Mouse (Mus musculus) erythroid progenitor cell, adult 5-6 weeks (primary cell): ENCODE results near the gene Ndufa4l2. TPM values are rescaled to one million over a fixed set of nuclear protein-coding genes. Genes with fewer than 3 reads are reported as not detected.

Experiments
- ATAC-seq: replicated peaks from 2 replicates; pipeline ENCODE4 v1.8.0; 2016; ENCODE audit warnings: moderate number of reproducible peaks, mild to moderate bottlenecking, moderate TSS enrichment, inconsistent platforms; ENCODE audit not compliant: poor library complexity, low FRiP score, severe bottlenecking
- total RNA-seq, 2 experiments: library from RNA; stranded (forward) in 1 of 2; stranded (reverse) in 1 of 2; fragments of 150-400 nt in 1 of 2; fragments of 186-747, 209-891 nt in 1 of 2; gene quantifications; 2 replicates each; pipeline versions ENCODE4 v1.2.3 to v1.2.4; 2015 to 2017; ENCODE audit warnings: low replicate concordance in 2 of 2

Ndufa4l2 gene
- total RNA-seq, 2 experiments from 2014 or later: not detected

DNA sequence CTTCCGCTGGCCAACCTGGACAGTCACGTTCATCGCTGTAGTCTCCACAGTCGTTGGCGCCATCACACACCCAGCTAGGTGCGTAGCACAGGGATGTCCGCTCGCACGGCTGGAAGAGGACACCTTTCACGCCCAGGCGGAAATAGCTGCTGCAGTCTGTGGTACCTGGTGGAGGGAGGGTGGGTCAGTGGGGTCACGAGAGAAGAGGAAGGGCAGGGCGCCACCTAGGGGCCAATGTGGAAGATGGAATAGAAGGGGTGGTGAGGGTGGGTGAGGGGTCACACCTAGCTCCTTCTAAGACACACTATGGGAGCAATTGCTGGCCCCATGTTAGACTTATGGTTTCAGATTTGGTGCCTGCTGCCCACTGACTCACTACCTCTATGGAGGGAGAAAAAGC lies 42.6 kb downstream of the Ndufa4l2 start:
- ATAC-seq: no peak

DNA sequence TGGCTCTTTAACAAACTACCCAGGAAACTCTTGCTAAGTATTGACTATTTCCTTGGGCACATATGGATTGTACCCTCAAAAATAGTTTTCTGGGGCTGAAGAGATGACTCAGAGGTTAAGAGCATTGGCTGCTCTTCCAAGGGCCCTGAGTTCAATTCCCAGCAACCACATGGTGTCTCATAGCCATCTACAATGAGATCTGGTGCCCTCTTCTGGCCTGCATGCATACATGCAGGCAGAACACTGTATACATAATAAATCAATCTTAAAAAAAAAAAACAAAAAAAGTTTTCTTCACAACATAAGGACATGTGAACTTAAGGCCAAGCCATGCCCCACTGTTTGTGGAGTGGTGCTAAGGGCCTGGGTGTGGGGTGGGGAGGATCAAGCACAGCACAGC lies 46.4 kb downstream of the Ndufa4l2 start:
- no peak for ATAC-seq

DNA sequence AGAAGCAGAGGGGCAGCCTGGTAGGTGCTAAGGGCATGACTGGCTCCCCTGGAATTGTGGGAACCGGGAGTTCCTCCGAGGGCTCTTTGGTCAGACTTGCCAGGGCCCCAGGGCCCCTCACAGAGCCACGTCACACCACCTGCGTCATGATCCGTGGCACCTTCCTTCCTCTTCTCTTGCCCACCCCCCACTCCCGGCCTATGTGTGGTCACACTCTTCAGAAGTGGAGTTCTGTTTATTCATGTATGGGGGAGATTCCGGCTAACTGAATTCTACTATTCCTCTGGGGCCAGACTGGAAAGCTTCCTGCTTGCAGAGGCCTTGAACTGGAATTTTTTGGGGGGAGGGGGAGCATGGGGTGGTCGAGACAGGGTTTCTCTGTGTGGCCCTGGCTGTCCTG lies 49.1 kb downstream of the Ndufa4l2 start:
- ATAC-seq: no peak

DNA sequence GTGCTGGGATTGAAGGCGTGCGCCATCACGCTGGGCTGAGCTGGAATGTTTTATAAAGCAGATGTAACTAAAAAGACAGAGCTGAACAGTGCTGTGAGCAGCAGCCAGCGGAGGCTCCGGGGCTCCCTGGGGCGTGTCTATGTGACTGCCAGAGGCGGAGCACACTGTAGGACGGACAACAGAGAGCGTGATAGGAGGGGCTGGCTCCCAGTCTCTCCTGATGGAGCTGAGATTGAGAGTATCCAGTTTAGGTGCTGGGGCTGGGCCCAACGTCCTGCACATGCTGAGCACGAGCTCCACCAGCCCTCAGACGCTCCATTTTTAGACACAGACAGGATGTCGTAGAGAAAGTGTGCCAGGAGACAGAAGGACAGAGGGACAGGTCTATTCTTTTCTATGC lies 49.5 kb downstream of the Ndufa4l2 start:
- ATAC-seq: no peak

Other genes starting within 250 kb of the Ndufa4l2 start
- 72.9 and 75.0 TPM in 2 replicates for gene Dctn2, start 248.6 kb upstream of the Ndufa4l2 start, total RNA-seq (2015; ENCODE audit: low replicate concordance)
- gene Dctn2, start 248.6 kb upstream of the Ndufa4l2 start, total RNA-seq (2017; ENCODE audit: low replicate concordance): 64.0 and 70.5 TPM in 2 replicates
- gene Mbd6, start 225.9 kb upstream of the Ndufa4l2 start, total RNA-seq (2015; ENCODE audit: low replicate concordance): 55.8 and 69.6 TPM in 2 replicates
- 10.7 and 15.0 TPM in 2 replicates for gene Mbd6, start 225.9 kb upstream of the Ndufa4l2 start, total RNA-seq (2017; ENCODE audit: low replicate concordance)
- 68.5 and 80.9 TPM in 2 replicates for gene Mars, start 203.2 kb upstream of the Ndufa4l2 start, total RNA-seq (2015; ENCODE audit: low replicate concordance)
- gene Mars, start 203.2 kb upstream of the Ndufa4l2 start, total RNA-seq (2017; ENCODE audit: low replicate concordance): 86.0 and 98.9 TPM in 2 replicates
- gene Arhgap9, start 193.0 kb upstream of the Ndufa4l2 start, total RNA-seq (2015; ENCODE audit: low replicate concordance): 18.0 and 18.9 TPM in 2 replicates
- 6.4 and 15.4 TPM in 2 replicates for gene Arhgap9, start 193.0 kb upstream of the Ndufa4l2 start, total RNA-seq (2017; ENCODE audit: low replicate concordance)
- not detected in 2 replicates for gene Gli1, start 173.0 kb upstream of the Ndufa4l2 start, total RNA-seq (2015; ENCODE audit: low replicate concordance)
- gene Gli1, start 173.0 kb upstream of the Ndufa4l2 start, total RNA-seq (2017; ENCODE audit: low replicate concordance): not detected in 2 replicates
- gene Inhbe, start 160.6 kb upstream of the Ndufa4l2 start, total RNA-seq (2015; ENCODE audit: low replicate concordance): not detected in 2 replicates
- gene Inhbe, start 160.6 kb upstream of the Ndufa4l2 start, total RNA-seq (2017; ENCODE audit: low replicate concordance): not detected in 2 replicates
- gene Inhbc, start 144.5 kb upstream of the Ndufa4l2 start, total RNA-seq (2015; ENCODE audit: low replicate concordance): not detected in 2 replicates
- not detected in 2 replicates for gene Inhbc, start 144.5 kb upstream of the Ndufa4l2 start, total RNA-seq (2017; ENCODE audit: low replicate concordance)
- 34.4 and 56.9 TPM in 2 replicates for gene R3hdm2, start 134.6 kb upstream of the Ndufa4l2 start, total RNA-seq (2015; ENCODE audit: low replicate concordance)
- gene R3hdm2, start 134.6 kb upstream of the Ndufa4l2 start, total RNA-seq (2017; ENCODE audit: low replicate concordance): 22.6 and 52.5 TPM in 2 replicates
- not detected in 2 replicates for gene Stac3, start 13.3 kb upstream of the Ndufa4l2 start, total RNA-seq (2015; ENCODE audit: low replicate concordance)
- not detected in 2 replicates for gene Stac3, start 13.3 kb upstream of the Ndufa4l2 start, total RNA-seq (2017; ENCODE audit: low replicate concordance)
- gene Shmt2, start 7.5 kb downstream of the Ndufa4l2 start, total RNA-seq (2015; ENCODE audit: low replicate concordance): 17.2 and 28.1 TPM in 2 replicates
- gene Shmt2, start 7.5 kb downstream of the Ndufa4l2 start, total RNA-seq (2017; ENCODE audit: low replicate concordance): 21.4 and 24.8 TPM in 2 replicates
- not detected in 2 replicates for gene Nxph4, start 19.6 kb downstream of the Ndufa4l2 start, total RNA-seq (2015; ENCODE audit: low replicate concordance)
- gene Nxph4, start 19.6 kb downstream of the Ndufa4l2 start, total RNA-seq (2017; ENCODE audit: low replicate concordance): not detected in 2 replicates
- 19.7 and 21.6 TPM in 2 replicates for gene Lrp1, start 106.2 kb downstream of the Ndufa4l2 start, total RNA-seq (2015; ENCODE audit: low replicate concordance)
- gene Lrp1, start 106.2 kb downstream of the Ndufa4l2 start, total RNA-seq (2017; ENCODE audit: low replicate concordance): 11.5 and 13.1 TPM in 2 replicates
- gene Stat6, start 128.0 kb downstream of the Ndufa4l2 start, total RNA-seq (2015; ENCODE audit: low replicate concordance): 11.5 and 26.8 TPM in 2 replicates
- 11.3 and 16.6 TPM in 2 replicates for gene Stat6, start 128.0 kb downstream of the Ndufa4l2 start, total RNA-seq (2017; ENCODE audit: low replicate concordance)
- gene Nemp1, start 151.9 kb downstream of the Ndufa4l2 start, total RNA-seq (2015; ENCODE audit: low replicate concordance): 73.5 and 83.4 TPM in 2 replicates
- gene Nemp1, start 151.9 kb downstream of the Ndufa4l2 start, total RNA-seq (2017; ENCODE audit: low replicate concordance): 69.6 and 83.2 TPM in 2 replicates
- 2.5 TPM in 1 of 2 replicates, not detected in the other for gene Nab2, start 153.6 kb downstream of the Ndufa4l2 start, total RNA-seq (2015; ENCODE audit: low replicate concordance)
- gene Nab2, start 153.6 kb downstream of the Ndufa4l2 start, total RNA-seq (2017; ENCODE audit: low replicate concordance): 1.7 and 3.1 TPM in 2 replicates
- gene Myo1a, start 190.2 kb downstream of the Ndufa4l2 start, total RNA-seq (2015; ENCODE audit: low replicate concordance): 0.84 TPM in 1 of 2 replicates, not detected in the other
- 2.3 and 3.5 TPM in 2 replicates for gene Myo1a, start 190.2 kb downstream of the Ndufa4l2 start, total RNA-seq (2017; ENCODE audit: low replicate concordance)
- gene Tac2, start 209.5 kb downstream of the Ndufa4l2 start, total RNA-seq (2015; ENCODE audit: low replicate concordance): 51.1 and 56.6 TPM in 2 replicates
- gene Tac2, start 209.5 kb downstream of the Ndufa4l2 start, total RNA-seq (2017; ENCODE audit: low replicate concordance): 20.4 and 22.6 TPM in 2 replicates
- gene Zbtb39, start 224.6 kb downstream of the Ndufa4l2 start, total RNA-seq (2015; ENCODE audit: low replicate concordance): 0.72 and 2.9 TPM in 2 replicates
- 1.3 TPM in 1 of 2 replicates, not detected in the other for gene Zbtb39, start 224.6 kb downstream of the Ndufa4l2 start, total RNA-seq (2017; ENCODE audit: low replicate concordance)
- not detected in 2 replicates for gene Gpr182, start 236.8 kb downstream of the Ndufa4l2 start, total RNA-seq (2015; ENCODE audit: low replicate concordance)
- gene Gpr182, start 236.8 kb downstream of the Ndufa4l2 start, total RNA-seq (2017; ENCODE audit: low replicate concordance): not detected in 2 replicates
- not detected in 2 replicates for gene Rdh1, start 244.8 kb downstream of the Ndufa4l2 start, total RNA-seq (2015; ENCODE audit: low replicate concordance)
- gene Rdh1, start 244.8 kb downstream of the Ndufa4l2 start, total RNA-seq (2017; ENCODE audit: low replicate concordance): not detected in 2 replicates
- not detected in 2 replicates for gene Rdh16f1, start 244.8 kb downstream of the Ndufa4l2 start, total RNA-seq (2015; ENCODE audit: low replicate concordance)
- not detected in 2 replicates for gene Rdh16f1, start 244.8 kb downstream of the Ndufa4l2 start, total RNA-seq (2017; ENCODE audit: low replicate concordance)